Mouse (Mus musculus): ENCODE measurements around the gene Sema6d.

Sema6d gene

GRCm38 (mm10) chr2:124485761-124486160, 396.0 kb downstream of the Sema6d start:
- no peak for DNase-seq

- no peak for DNase-seq
Measured at GRCm38 (mm10) chr2:124490010-124490801, 400.4 kb downstream of the Sema6d start.

- DNase-seq: no peak
Measured at GRCm38 (mm10) chr2:124495751-124496150, 406.0 kb downstream of the Sema6d start.

- no peak for DNase-seq
Measured at GRCm38 (mm10) chr2:124499670-124500069, 409.9 kb downstream of the Sema6d start.

GRCm38 (mm10) chr2:124505784-124506489, 416.2 kb downstream of the Sema6d start:
- DNase-seq: no peak

GRCm38 (mm10) chr2:124507804-124508203, 418.0 kb downstream of the Sema6d start:
- no peak for DNase-seq

GRCm38 (mm10) chr2:124509479-124509878, 419.7 kb downstream of the Sema6d start:
- DNase-seq: no peak

- DNase-seq: no peak
Measured at GRCm38 (mm10) chr2:124511826-124512225, 422.1 kb downstream of the Sema6d start.

- DNase-seq: no peak
Measured at GRCm38 (mm10) chr2:124522426-124522825, 432.7 kb downstream of the Sema6d start.

- DNase-seq: no peak
Measured at GRCm38 (mm10) chr2:124523667-124524066, 433.9 kb downstream of the Sema6d start.

GRCm38 (mm10) chr2:124524167-124524566, 434.4 kb downstream of the Sema6d start:
- no peak for DNase-seq

- DNase-seq: no peak
Measured at GRCm38 (mm10) chr2:124527641-124528040, 437.9 kb downstream of the Sema6d start.

- DNase-seq: no peak
Measured at GRCm38 (mm10) chr2:124530441-124530840, 440.7 kb downstream of the Sema6d start.

- no peak for DNase-seq
Measured at GRCm38 (mm10) chr2:124531062-124531461, 441.3 kb downstream of the Sema6d start.

- DNase-seq: no peak
Measured at GRCm38 (mm10) chr2:124532906-124533305, 443.1 kb downstream of the Sema6d start.

- no peak for DNase-seq
Measured at GRCm38 (mm10) chr2:124533602-124534001, 443.8 kb downstream of the Sema6d start.

GRCm38 (mm10) chr2:124550315-124550714, 460.5 kb downstream of the Sema6d start:
- DNase-seq: no peak

- DNase-seq: no peak
Measured at GRCm38 (mm10) chr2:124554751-124555415, 465.1 kb downstream of the Sema6d start.

- DNase-seq: no peak
Measured at GRCm38 (mm10) chr2:124556861-124557499, 467.2 kb downstream of the Sema6d start.

- DNase-seq: no peak
Measured at GRCm38 (mm10) chr2:124558021-124558420, 468.3 kb downstream of the Sema6d start.

GRCm38 (mm10) chr2:124561668-124562067, 471.9 kb downstream of the Sema6d start:
- DNase-seq: no peak

GRCm38 (mm10) chr2:124562091-124562490, 472.3 kb downstream of the Sema6d start:
- no peak for DNase-seq

- DNase-seq: no peak
Measured at GRCm38 (mm10) chr2:124563759-124564158, 474.0 kb downstream of the Sema6d start.
